Mouse (Mus musculus): Measurements from ENCODE around the gene Kcmf1. TPM values are rescaled to one million over a fixed set of nuclear protein-coding genes. Genes with fewer than 3 reads are reported as not detected.
"Not testable (repeated sequence)": the region's sequence is repeated elsewhere in the genome, so short reads cannot be mapped to it uniquely, and the experiment has no call there.

The Kcmf1 gene
- polyA plus RNA-seq, 1 experiment from 2014 or later: 98.3 TPM

- ChIA-PET POLR2A (no interaction called here), CTCF (no interaction called here)
- ATAC-seq (no peak), DNase-seq (ENCODE audit: low read depth, low spot score) (no peak)
- in situ Hi-C loops (cut with MboI; ENCODE audit: low pct_unique_long_range_greater_than_20kb): no loop called here
- TF ChIP-seq CTCF (IDR thresholded peaks at IDR 0.05): peak; percentile 57
- H3K27me3 ChIP-seq: no peaks in the 10 kb centered on the region
Observed at GRCm38 (mm10) chr6:72851633-72852032, 48.1 kb downstream of the Kcmf1 start.

- in situ Hi-C loops (cut with MboI; ENCODE audit: low pct_unique_long_range_greater_than_20kb): loop anchor here (5.0 kb wide), 1 partner anchor 310 kb away; no protein-coding TSS in a partner anchor
- H3K27me3 ChIP-seq: no peaks in the 10 kb centered on the region
- ChIA-PET CTCF (interaction anchor here (1.5 kb wide), 1 partner anchor 11 kb away, joined by 4 read pairs; no protein-coding TSS in a partner anchor), POLR2A (interaction anchor here (0.7 kb wide), 1 partner anchor 153 kb away, joined by 3 read pairs; no protein-coding TSS in a partner anchor)
- ATAC-seq: no peak
- DNase-seq (ENCODE audit: low read depth, low spot score): no peak
- no peak for TF ChIP-seq CTCF (IDR thresholded peaks at IDR 0.05)
Observed at GRCm38 (mm10) chr6:72841986-72842502, 57.7 kb downstream of the Kcmf1 start.

DNA sequence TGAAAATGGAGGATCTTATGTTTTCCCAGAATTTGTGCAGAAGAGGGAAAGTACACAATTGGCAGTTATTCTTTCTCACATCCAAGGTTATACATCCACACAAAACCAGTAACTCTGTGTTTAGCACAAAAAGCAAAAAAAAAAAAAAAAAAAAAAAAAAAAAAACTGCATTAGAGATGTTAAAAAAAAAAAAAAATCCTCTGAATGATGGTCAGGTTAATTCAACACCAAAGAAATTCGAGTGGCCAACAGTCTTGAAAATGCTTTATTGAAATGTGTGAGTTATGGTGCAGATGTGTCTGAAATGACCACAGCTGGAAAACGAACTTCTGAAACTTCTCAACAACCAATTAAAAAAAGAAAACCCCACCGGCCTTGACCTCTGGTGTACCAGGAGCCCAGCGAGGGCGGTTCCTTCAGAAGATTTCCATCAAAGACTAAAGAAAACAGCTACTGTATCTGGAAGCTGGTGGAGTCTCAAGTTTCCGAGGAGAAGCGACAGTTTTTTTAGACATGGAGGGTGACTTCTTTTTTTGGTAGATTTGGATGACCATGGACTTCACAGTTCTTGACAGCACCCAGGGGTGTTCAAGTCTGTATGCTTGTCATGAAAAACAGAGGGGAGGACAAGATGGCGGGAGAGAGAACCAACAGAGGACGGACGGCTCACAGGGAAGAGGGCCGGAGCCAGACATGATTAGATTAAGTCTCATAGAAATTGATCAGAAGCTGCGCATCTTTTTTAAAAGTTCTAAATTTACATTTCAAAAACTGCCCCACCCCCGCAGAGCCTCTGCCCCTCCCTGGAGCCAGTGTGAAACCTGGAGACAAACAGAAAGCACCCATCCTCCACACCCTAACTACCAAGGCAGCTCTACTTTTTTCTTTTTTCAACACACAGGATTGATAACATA lies 58.7 kb downstream of the Kcmf1 start:
- no peak for DNase-seq (ENCODE audit: low read depth, low spot score)
- H3K27me3 ChIP-seq: no peaks in the 10 kb centered on the region
- ChIA-PET POLR2A (interaction anchor here (0.6 to 0.7 kb wide), 3 partner anchors 15 to 154 kb away, joined by 3 read pairs; no protein-coding TSS in a partner anchor), CTCF (interaction anchor here (1.2 kb wide), 1 partner anchor 9 kb away, joined by 5 read pairs; no protein-coding TSS in a partner anchor)
- ATAC-seq: no peak
- in situ Hi-C loops (cut with MboI; ENCODE audit: low pct_unique_long_range_greater_than_20kb): loop anchor here (5.0 kb wide), 1 partner anchor 311 kb away; no protein-coding TSS in a partner anchor
- no peak for TF ChIP-seq CTCF (IDR thresholded peaks at IDR 0.05)

DNA sequence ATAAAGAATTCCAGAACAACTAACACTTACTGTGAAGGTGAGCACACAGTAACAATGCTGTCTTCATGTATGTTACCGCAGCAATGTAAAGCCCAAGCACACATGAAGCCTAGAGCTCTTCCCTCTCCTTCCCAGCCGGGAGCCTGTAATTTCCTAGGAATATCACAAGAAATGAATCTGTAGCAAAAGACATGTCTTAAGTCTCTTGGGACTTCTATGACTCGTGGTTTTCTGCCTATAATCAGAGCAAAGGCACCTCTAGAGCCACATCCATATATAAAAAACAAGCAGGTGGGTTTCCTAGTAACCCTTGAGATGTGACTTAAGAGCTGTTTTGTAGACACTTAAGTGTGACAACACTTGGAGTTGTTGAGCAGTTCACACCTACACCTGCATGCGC lies 62.0 kb downstream of the Kcmf1 start:
- in situ Hi-C loops (cut with MboI; ENCODE audit: low pct_unique_long_range_greater_than_20kb): loop anchor here (10.0 kb wide), 1 partner anchor 397 kb away; no protein-coding TSS in a partner anchor
- no peak for ATAC-seq
- POLR2A ChIA-PET: no interaction called here
- CTCF ChIA-PET: no interaction called here
- TF ChIP-seq CTCF (IDR thresholded peaks at IDR 0.05): no peak
- DNase-seq (ENCODE audit: low read depth, low spot score): no peak
- H3K27me3 ChIP-seq: no peaks in the 10 kb centered on the region

- DNase-seq (ENCODE audit: low read depth, low spot score): no peak
- no peak for ATAC-seq
- H3K27me3 ChIP-seq: no peaks in the 10 kb centered on the region
- in situ Hi-C loops (cut with MboI; ENCODE audit: low pct_unique_long_range_greater_than_20kb): loop anchor here (5.0 to 10.0 kb wide), 2 partner anchors 197 to 400 kb away; no protein-coding TSS in a partner anchor
- no peak for TF ChIP-seq CTCF (IDR thresholded peaks at IDR 0.05)
- ChIA-PET POLR2A (no interaction called here), CTCF (interaction anchor here (1.8 kb wide), 1 partner anchor 10 kb away, joined by 4 read pairs; no protein-coding TSS in a partner anchor)
Observed at GRCm38 (mm10) chr6:72834518-72834917, 65.3 kb downstream of the Kcmf1 start.

DNA sequence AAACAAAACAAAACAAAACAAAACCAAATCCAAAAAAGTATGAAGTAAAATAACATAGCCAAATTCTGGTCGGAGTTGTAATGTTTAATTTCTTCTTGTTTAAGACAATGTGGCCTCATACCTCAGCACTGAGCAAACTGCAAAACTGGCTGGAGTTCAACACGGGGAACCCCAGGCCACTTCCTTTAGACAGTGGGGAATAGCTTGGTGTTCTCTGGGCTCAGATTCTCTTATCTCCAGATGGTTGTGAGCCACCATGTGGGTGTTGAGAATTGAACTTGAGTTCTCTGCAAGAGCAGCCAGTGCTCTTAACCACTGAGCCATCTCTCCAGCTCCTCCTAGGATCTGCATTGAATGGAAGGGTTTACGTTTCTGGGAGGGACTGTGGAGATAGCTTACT lies 67.9 kb downstream of the Kcmf1 start:
- ATAC-seq (no peak), DNase-seq (ENCODE audit: low read depth, low spot score) (no peak)
- CTCF ChIA-PET: interaction anchor here (1.1 to 1.5 kb wide), 4 partner anchors 41 to 209 kb away, joined by 3 to 4 read pairs (median 3); no protein-coding TSS in a partner anchor
- no peak for TF ChIP-seq CTCF (IDR thresholded peaks at IDR 0.05)
- in situ Hi-C loops (cut with MboI; ENCODE audit: low pct_unique_long_range_greater_than_20kb): loop anchor here (5.0 to 10.0 kb wide), 2 partner anchors 195 to 403 kb away; no protein-coding TSS in a partner anchor
- POLR2A ChIA-PET: no interaction called here
- no peaks in the 10 kb centered on the region for H3K27me3 ChIP-seq

DNA sequence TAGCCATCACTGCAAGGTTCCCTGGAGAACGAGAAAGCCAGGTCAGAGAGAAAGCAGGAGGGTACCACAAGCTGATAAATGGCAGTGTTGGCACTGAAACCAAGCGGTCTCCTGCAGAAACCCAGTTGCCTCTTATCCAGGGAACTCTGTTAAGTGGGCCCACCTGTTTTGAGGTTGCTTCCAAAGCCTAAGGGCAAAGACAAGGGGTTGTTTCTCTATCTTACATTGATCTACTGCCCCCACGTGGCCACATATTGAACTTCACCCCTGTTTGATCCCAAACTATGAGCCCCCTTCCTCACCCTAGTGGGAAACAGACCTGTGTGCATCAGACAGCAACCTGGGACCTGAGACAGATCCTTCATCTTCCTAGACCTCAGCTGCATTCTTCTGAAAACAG lies 68.5 kb downstream of the Kcmf1 start:
- DNase-seq (ENCODE audit: low read depth, low spot score): no peak
- CTCF ChIA-PET: interaction anchor here (0.9 to 1.5 kb wide), 3 partner anchors 33 to 186 kb away, joined by 3 to 5 read pairs (median 3); no protein-coding TSS in a partner anchor
- in situ Hi-C loops (cut with MboI; ENCODE audit: low pct_unique_long_range_greater_than_20kb): loop anchor here (5.0 to 10.0 kb wide), 2 partner anchors 194 to 404 kb away; no protein-coding TSS in a partner anchor
- POLR2A ChIA-PET: interaction anchor here (0.6 kb wide), 1 partner anchor 99 kb away, joined by 3 read pairs; no protein-coding TSS in a partner anchor
- no peaks in the 10 kb centered on the region for H3K27me3 ChIP-seq
- peak; percentile 81 for TF ChIP-seq CTCF (IDR thresholded peaks at IDR 0.05)
- no peak for ATAC-seq

DNA sequence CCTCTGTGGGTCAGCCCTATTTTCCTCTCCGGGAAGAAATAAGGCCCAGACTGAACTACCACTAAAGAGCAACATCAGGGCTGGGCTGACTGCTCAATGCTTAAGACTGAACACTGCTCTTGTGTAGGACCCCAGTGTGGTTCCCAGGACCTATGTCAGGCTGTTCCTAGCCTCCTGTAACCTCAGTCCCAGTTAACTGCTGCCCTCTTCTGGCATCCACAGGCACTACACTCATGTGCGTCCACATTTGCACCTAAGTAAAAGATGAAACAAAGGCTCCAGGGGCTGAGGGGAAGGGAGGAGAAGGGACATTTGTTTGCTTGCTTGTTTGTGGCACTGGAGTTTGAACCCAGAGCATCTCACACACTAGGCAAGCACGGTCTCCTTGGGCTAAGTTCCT lies 70.9 kb downstream of the Kcmf1 start:
- in situ Hi-C loops (cut with MboI; ENCODE audit: low pct_unique_long_range_greater_than_20kb): no loop called here
- no peak for DNase-seq (ENCODE audit: low read depth, low spot score)
- POLR2A ChIA-PET: no interaction called here

DNA sequence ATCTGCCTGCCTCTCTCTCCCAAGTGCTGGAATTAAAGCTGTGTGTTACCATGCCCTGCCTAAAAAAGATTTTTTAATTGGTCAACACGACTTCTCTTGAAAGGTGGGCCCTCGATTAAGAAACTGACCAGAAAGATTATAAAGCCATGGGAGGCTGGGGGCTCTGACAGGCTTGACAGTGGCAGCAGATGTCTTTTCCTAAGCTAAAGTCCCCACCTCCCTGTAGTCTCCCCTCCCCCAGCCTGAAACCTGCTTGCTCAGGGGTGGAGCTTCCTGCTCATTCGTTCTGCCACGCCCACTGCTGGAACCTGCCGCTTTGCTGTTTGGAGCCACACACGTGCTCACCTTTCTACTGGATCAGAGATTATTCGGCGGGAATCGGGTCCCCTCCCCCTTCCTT lies 71.7 kb downstream of the Kcmf1 start:
- POLR2A ChIA-PET; ATAC-seq; in situ Hi-C loops (cut with MboI; ENCODE audit: low pct_unique_long_range_greater_than_20kb); DNase-seq (ENCODE audit: low read depth, low spot score); CTCF ChIA-PET; H3K27me3 ChIP-seq: not testable (repeated sequence)

More for the DNA sequence above, 70.9 kb downstream of the Kcmf1 start:
- no peak for ATAC-seq
- CTCF ChIA-PET: interaction anchor here (1.0 kb wide), 1 partner anchor 152 kb away, joined by 3 read pairs; no protein-coding TSS in a partner anchor
- peaks cover 3% of the 10 kb centered on the region for H3K27me3 ChIP-seq
- TF ChIP-seq CTCF (IDR thresholded peaks at IDR 0.05): peak; percentile 77

- no peak for TF ChIP-seq CTCF (IDR thresholded peaks at IDR 0.05)
- no peak for DNase-seq (ENCODE audit: low read depth, low spot score)
- CTCF ChIA-PET: interaction anchor here (1.2 kb wide), 2 partner anchors 35 to 76 kb away, joined by 3 to 4 read pairs; no protein-coding TSS in a partner anchor
- H3K27me3 ChIP-seq: peaks cover 3% of the 10 kb centered on the region
- POLR2A ChIA-PET: interaction anchor here (0.6 to 0.9 kb wide), 3 partner anchors 10 to 228 kb away, joined by 3 to 4 read pairs (median 3); no protein-coding TSS in a partner anchor
- ATAC-seq: no peak
- in situ Hi-C loops (cut with MboI; ENCODE audit: low pct_unique_long_range_greater_than_20kb): no loop called here
Observed at GRCm38 (mm10) chr6:72825762-72826161, 74.0 kb downstream of the Kcmf1 start.
